Mouse (Mus musculus): ENCODE data around the gene Gast. TPM values are rescaled to one million over a fixed set of nuclear protein-coding genes. Genes with fewer than 3 reads are reported as not detected.
A peak's percentile ranks its signal among the peaks of the same experiment; 100 is the strongest.

Gene Gast
- polyA plus RNA-seq, 1 experiment from 2014 or later, result not detected

DNA sequence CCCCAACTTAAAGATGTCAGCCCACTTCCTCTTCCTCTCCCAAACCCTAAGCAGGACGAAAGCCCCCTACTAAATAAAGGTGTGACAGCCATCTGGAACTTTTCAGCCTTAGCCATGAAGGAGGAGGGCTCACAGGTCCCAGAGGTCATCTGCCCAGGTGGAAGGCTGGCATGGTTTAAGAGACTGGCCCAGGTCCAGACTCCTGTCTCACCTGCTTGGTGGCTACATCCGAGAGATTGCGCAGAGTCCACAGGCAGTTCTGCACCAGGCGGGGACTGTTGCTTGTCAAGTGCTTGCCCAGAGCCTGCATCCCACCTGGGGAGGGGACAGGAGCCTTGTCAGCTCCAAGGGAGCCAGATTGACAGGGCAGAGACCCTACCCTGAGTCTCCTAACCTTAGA lies 45.1 kb downstream of the Gast start:
- Histone ChIP-seq H3K9me3 (replicated peaks; ENCODE audit: control insufficient read depth, low read length) (no peaks in the 10 kb centered on the region), H3K4me1 (ENCODE audit: control insufficient read depth, insufficient read depth, low read length) (no peaks in the 10 kb centered on the region), H3K36me3 (ENCODE audit: control insufficient read depth, insufficient read depth) (peaks cover 75% of the 10 kb centered on the region), H3K27ac (ENCODE audit: low read length) (no peak overlapping the region), H3K9ac (ENCODE audit: low read length) (no peak overlapping the region), H3K27me3 (ENCODE audit: control insufficient read depth, insufficient read depth, low read length) (no peaks in the 10 kb centered on the region), H3K4me2 (ENCODE audit: low read depth, low read length) (no peak overlapping the region), H3K4me3 (ENCODE audit: low read length) (no peak overlapping the region)
- WGBS, result 78% methylated on average over 4 of the region's 4 CpGs
- ATAC-seq (replicated peaks; ENCODE audit: extremely low read depth, insufficient read depth, low FRiP score), result no peak

DNA sequence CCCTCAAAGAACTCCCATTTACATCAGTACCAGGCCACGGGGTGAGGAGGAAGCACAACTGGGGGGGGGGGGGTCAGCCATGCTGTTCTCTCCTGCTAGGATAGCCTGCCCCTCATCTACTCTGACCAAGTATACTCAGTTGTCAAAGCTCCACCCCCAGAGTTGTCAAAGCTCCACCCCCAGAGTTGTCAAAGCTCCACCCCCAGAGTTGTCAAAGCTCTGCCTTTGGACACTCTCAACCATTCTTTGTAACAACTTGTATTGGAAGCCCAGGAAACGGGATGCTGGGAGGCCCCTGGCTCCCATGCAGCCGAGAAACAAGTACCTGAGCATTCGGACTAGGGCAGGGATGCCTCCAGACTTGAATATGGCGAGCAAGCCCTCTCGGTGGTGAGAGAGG lies 48.5 kb downstream of the Gast start:
- no peak overlapping the region for H3K27ac ChIP-seq (ENCODE audit: low read length)
- peaks cover 13% of the 10 kb centered on the region for H3K4me1 ChIP-seq (ENCODE audit: control insufficient read depth, insufficient read depth, low read length)
- 79% methylated on average over 6 of the region's 6 CpGs for WGBS
- no peak overlapping the region for H3K4me3 ChIP-seq (ENCODE audit: low read length)
- no peak for ATAC-seq (replicated peaks; ENCODE audit: extremely low read depth, insufficient read depth, low FRiP score)
- no peak overlapping the region for H3K4me2 ChIP-seq (ENCODE audit: low read depth, low read length)
- H3K9me3 ChIP-seq (replicated peaks; ENCODE audit: control insufficient read depth, low read length), result no peaks in the 10 kb centered on the region
- no peak overlapping the region for H3K9ac ChIP-seq (ENCODE audit: low read length)
- no peaks in the 10 kb centered on the region for H3K27me3 ChIP-seq (ENCODE audit: control insufficient read depth, insufficient read depth, low read length)
- H3K36me3 ChIP-seq (ENCODE audit: control insufficient read depth, insufficient read depth), result peaks cover 69% of the 10 kb centered on the region

DNA sequence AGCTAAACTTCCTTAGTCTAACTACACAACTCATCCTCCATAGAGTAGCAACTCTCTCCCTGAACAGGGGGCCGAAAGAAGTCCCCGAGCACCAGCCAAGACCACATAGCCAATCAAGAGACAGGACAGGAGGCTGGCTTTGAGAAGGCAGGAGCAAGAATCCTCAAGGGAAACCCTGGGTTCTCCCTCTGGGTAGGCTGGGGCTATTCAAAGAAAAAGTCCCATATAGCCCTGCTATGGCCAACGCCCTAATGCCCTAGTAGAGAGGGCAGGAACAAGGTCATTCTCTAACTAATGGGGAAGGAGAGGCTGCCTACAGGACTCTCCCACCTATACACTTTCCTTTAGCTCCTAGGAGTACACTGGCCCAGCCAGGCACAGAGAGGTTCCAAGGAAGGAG lies 50.8 kb downstream of the Gast start:
- H3K27me3 ChIP-seq (ENCODE audit: control insufficient read depth, insufficient read depth, low read length), result no peaks in the 10 kb centered on the region
- peaks cover 37% of the 10 kb centered on the region for H3K4me1 ChIP-seq (ENCODE audit: control insufficient read depth, insufficient read depth, low read length)
- H3K36me3 ChIP-seq (ENCODE audit: control insufficient read depth, insufficient read depth), result peaks cover 49% of the 10 kb centered on the region
- H3K9ac ChIP-seq (ENCODE audit: low read length), result no peak overlapping the region
- no peak overlapping the region for H3K4me3 ChIP-seq (ENCODE audit: low read length)
- 86% methylated on average over 3 of the region's 3 CpGs for WGBS
- no peaks in the 10 kb centered on the region for H3K9me3 ChIP-seq (replicated peaks; ENCODE audit: control insufficient read depth, low read length)
- H3K27ac ChIP-seq (ENCODE audit: low read length), result no peak overlapping the region
- no peak for ATAC-seq (replicated peaks; ENCODE audit: extremely low read depth, insufficient read depth, low FRiP score)
- H3K4me2 ChIP-seq (ENCODE audit: low read depth, low read length), result no peak overlapping the region

DNA sequence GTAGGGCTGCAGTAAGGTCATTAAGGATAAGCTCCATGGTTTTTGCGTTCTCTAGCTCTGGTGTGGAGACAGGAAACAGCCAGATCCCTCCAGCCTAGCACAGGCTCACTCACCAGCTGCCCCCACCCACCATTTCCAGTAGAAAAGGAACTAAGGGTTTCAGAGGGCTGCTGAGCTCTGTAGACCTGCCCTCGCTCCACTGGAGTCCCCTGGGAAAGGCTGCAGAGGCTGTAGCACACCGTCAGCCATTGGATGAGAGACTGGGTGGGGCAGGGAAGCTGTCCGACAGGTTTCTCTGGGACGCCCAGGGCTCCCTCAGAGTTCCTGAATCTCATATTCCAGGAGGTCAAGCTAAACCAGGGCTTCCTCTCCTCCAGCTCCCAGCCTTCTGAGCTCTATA lies 52.4 kb downstream of the Gast start:
- Histone ChIP-seq H3K27ac (ENCODE audit: low read length) (peak overlapping the region; percentile 94), H3K36me3 (ENCODE audit: control insufficient read depth, insufficient read depth) (peaks cover 40% of the 10 kb centered on the region), H3K4me3 (ENCODE audit: low read length) (no peak overlapping the region), H3K4me2 (ENCODE audit: low read depth, low read length) (no peak overlapping the region), H3K9me3 (replicated peaks; ENCODE audit: control insufficient read depth, low read length) (no peaks in the 10 kb centered on the region), H3K9ac (ENCODE audit: low read length) (no peak overlapping the region), H3K27me3 (ENCODE audit: control insufficient read depth, insufficient read depth, low read length) (no peaks in the 10 kb centered on the region), H3K4me1 (ENCODE audit: control insufficient read depth, insufficient read depth, low read length) (peaks cover 52% of the 10 kb centered on the region)
- ATAC-seq (replicated peaks; ENCODE audit: extremely low read depth, insufficient read depth, low FRiP score), result no peak
- 55% methylated on average over 5 of the region's 5 CpGs for WGBS

Other genes starting within 250 kb of the Gast start
- not detected in 2 replicates for gene Krt32, start 246.2 kb upstream of the Gast start, polyA plus RNA-seq (2015; fragmentation: Nextera tagmentation; extraction: Ambion mirVana)
- not detected in 2 replicates for gene Krt35, start 238.2 kb upstream of the Gast start, polyA plus RNA-seq (2015; fragmentation: Nextera tagmentation; extraction: Ambion mirVana)
- not detected in 2 replicates for gene Krt36, start 228.8 kb upstream of the Gast start, polyA plus RNA-seq (2015; fragmentation: Nextera tagmentation; extraction: Ambion mirVana)
- 0.58 and 1.7 TPM in 2 replicates for gene Krt13, start 212.8 kb upstream of the Gast start, polyA plus RNA-seq (2015; fragmentation: Nextera tagmentation; extraction: Ambion mirVana)
- 12.4 and 18.4 TPM in 2 replicates for gene Krt15, start 198.5 kb upstream of the Gast start, polyA plus RNA-seq (2015; fragmentation: Nextera tagmentation; extraction: Ambion mirVana)
- gene Krt19, start 185.7 kb upstream of the Gast start, polyA plus RNA-seq (2015; fragmentation: Nextera tagmentation; extraction: Ambion mirVana), result 64.1 and 79.3 TPM in 2 replicates
- not detected in 2 replicates for gene Krt9, start 141.2 kb upstream of the Gast start, polyA plus RNA-seq (2015; fragmentation: Nextera tagmentation; extraction: Ambion mirVana)
- gene Krt14, start 126.9 kb upstream of the Gast start, polyA plus RNA-seq (2015; fragmentation: Nextera tagmentation; extraction: Ambion mirVana), result 5.0 and 7.8 TPM in 2 replicates
- gene Krt16, start 85.5 kb upstream of the Gast start, polyA plus RNA-seq (2015; fragmentation: Nextera tagmentation; extraction: Ambion mirVana), result 0.24 and 0.49 TPM in 2 replicates
- 26.6 and 58.5 TPM in 2 replicates for gene Krt17, start 73.4 kb upstream of the Gast start, polyA plus RNA-seq (2015; fragmentation: Nextera tagmentation; extraction: Ambion mirVana)
- not detected in 2 replicates for gene Krt42, start 64.5 kb upstream of the Gast start, polyA plus RNA-seq (2015; fragmentation: Nextera tagmentation; extraction: Ambion mirVana)
- 1,600 and 1,609 TPM in 2 replicates for gene Eif1, start 14.5 kb upstream of the Gast start, polyA plus RNA-seq (2015; fragmentation: Nextera tagmentation; extraction: Ambion mirVana)
- gene Hap1, start 21.7 kb downstream of the Gast start, polyA plus RNA-seq (2015; fragmentation: Nextera tagmentation; extraction: Ambion mirVana), result 5.6 and 5.8 TPM in 2 replicates
- gene Jup, start 63.4 kb downstream of the Gast start, polyA plus RNA-seq (2015; fragmentation: Nextera tagmentation; extraction: Ambion mirVana), result 140 and 155 TPM in 2 replicates
- 50.8 and 52.6 TPM in 2 replicates for gene P3h4, start 80.4 kb downstream of the Gast start, polyA plus RNA-seq (2015; fragmentation: Nextera tagmentation; extraction: Ambion mirVana)
- 89.4 and 98.0 TPM in 2 replicates for gene Fkbp10, start 81.3 kb downstream of the Gast start, polyA plus RNA-seq (2015; fragmentation: Nextera tagmentation; extraction: Ambion mirVana)
- 107 and 110 TPM in 2 replicates for gene Nt5c3b, start 107.4 kb downstream of the Gast start, polyA plus RNA-seq (2015; fragmentation: Nextera tagmentation; extraction: Ambion mirVana)
- 0.29 and 0.47 TPM in 2 replicates for gene Klhl10, start 107.5 kb downstream of the Gast start, polyA plus RNA-seq (2015; fragmentation: Nextera tagmentation; extraction: Ambion mirVana)
- gene Klhl11, start 138.3 kb downstream of the Gast start, polyA plus RNA-seq (2015; fragmentation: Nextera tagmentation; extraction: Ambion mirVana), result 8.7 and 9.5 TPM in 2 replicates
- gene Acly, start 193.6 kb downstream of the Gast start, polyA plus RNA-seq (2015; fragmentation: Nextera tagmentation; extraction: Ambion mirVana), result 64.4 and 67.1 TPM in 2 replicates
- gene Ttc25, start 211.2 kb downstream of the Gast start, polyA plus RNA-seq (2015; fragmentation: Nextera tagmentation; extraction: Ambion mirVana), result 0.85 and 0.94 TPM in 2 replicates
- gene Cnp, start 240.5 kb downstream of the Gast start, polyA plus RNA-seq (2015; fragmentation: Nextera tagmentation; extraction: Ambion mirVana), result 24.8 and 32.1 TPM in 2 replicates

Measured in heart, embryonic 16.5 days (tissue).